Mouse (Mus musculus) lung, postnatal 4 days (tissue): ENCODE measurements around the gene Gorasp2.

Source experiments
- DNase-seq, 2 experiments: peaks; one replicate each; pipeline ENCODE4 v3.0.0; 2021

Gene Gorasp2

GRCm38 (mm10) chr2:70661715-70662495 is 529 bp downstream of the Gorasp2 start, which contains the start of gene Gm26558:
Gene Gm26558, minus strand, starts transcription at chr2:70662108.
- DNase-seq: no peak

- DNase-seq: no peak
These were observed 2.4 kb downstream of the Gorasp2 start for GRCm38 (mm10) chr2:70663764-70664163.

DNA sequence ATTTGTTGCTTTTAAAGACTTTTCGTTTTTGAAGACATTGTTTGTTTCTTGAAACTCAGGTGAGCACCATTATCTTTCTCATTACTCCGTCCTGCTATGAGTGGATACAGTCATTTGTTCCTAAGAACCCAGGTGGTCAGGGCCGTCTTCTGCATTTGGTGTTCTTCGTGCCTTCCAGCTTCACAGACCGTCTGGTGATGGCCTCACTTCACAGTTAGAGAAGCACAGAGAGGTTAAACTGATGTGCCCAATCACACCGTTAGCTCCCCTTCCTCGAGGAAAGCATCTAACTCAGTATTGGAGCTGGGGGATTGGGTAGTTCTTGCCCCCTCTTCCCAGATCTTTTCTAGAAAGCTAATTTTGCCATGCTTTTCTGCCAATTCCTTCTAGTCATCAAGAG is 5.6 kb downstream of the Gorasp2 start:
- no peak for DNase-seq

GRCm38 (mm10) chr2:70669241-70669640 is 7.9 kb downstream of the Gorasp2 start:
- DNase-seq: no peak

- DNase-seq: no peak
These were observed 8.5 kb downstream of the Gorasp2 start for GRCm38 (mm10) chr2:70669896-70670295.

DNA sequence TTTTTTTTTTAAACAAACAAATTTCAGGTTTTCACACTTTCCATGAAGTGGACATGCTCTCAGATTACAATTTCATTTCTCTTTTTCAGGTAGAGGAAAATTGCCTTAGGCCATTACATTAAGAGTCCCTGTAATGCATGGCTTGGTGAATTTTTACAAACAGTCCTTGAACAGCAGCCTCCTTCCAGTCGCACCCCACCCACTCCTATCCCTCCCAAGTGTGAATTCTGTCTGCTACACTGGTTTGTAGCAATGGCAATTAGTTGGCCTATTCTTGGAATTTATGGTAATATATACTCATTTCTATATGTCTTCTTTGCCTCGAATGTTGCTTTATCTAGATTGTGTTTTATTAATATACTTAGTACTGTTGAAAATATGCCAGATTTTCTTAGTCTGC is 11.1 kb downstream of the Gorasp2 start:
- no peak for DNase-seq

DNA sequence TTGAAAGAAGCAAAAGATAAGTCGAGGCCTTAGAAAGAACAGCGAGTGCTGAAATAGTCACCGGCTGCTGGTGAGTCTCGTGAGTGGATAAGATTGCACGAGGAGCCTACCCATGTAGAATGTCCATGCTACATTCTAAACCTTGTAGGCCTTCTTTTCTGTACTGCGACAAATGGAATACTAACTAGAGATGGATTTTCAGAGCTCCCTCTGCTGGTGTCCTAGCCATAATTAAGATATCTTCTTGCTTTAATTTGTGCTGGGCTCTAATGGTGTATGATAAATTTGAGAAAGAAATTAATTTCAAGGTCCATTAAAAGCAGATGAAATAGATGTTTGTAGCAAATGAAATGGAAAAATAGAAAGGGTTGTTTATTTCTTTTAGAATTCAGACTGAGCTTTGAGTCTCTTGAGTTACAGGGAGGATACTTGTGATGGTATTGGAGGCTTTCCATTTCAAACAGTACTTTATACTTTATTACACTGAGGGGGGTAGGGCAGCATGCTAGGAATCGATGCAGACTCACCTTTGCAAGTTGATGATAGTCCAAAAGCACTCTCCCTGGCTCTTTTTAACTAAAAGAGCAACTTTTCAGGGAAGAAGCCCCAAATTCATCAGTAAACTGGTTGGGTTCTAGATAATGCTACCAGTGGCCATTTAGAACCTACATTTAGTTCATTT is 12.2 kb downstream of the Gorasp2 start:
- DNase-seq: no peak

DNA sequence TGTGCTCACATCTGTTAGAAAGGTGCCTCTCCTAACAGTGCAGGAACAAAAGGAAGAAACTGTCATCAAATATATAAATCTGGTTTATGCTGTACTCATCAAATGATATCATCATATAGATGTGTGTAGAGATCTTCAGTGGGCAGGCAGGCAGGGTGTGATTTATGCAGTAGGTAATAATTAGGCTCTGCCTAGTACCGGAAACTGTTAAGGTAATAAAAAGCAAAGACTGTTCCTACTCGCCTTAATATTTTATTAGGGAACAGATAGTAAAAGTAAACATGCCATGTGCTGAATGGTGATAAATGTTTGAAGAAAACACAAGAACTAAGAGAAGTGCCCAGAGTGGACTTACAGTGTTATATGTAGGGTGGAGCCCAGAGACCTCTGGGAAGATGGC is 20.9 kb downstream of the Gorasp2 start:
- no peak for DNase-seq

DNA sequence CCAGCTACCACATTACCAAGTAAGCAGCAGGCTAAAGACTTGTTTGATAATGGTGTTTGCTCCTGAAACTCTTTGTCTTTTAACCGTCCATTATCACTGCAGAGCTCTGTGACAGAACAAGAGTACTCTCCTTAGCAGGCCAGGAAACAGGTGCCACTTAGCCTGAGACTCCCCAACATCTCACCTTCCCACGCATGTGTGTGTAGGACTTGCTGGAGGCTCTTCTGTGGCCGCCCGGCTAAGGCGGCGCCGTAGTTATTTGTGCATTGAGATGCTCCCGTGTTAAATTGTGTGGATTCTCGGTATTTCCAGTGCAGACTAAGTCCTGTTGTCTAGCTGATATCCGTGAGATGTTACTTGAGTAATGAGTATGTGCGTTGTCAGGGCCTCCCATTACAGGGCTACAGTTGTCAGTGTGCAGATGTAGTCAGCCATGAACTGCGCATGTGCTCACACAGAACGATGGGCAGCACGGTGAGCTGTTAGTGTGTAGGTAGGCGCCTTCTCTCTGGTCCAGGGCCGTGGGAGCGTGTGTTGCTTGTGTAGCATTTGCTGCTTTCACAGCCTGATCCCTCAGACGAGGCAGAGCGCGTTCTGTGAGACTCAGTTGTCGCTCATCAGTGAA is 27.2 kb downstream of the Gorasp2 start:
- DNase-seq: no peak

GRCm38 (mm10) chr2:70690195-70690594 is 28.8 kb downstream of the Gorasp2 start:
- no peak for DNase-seq

DNA sequence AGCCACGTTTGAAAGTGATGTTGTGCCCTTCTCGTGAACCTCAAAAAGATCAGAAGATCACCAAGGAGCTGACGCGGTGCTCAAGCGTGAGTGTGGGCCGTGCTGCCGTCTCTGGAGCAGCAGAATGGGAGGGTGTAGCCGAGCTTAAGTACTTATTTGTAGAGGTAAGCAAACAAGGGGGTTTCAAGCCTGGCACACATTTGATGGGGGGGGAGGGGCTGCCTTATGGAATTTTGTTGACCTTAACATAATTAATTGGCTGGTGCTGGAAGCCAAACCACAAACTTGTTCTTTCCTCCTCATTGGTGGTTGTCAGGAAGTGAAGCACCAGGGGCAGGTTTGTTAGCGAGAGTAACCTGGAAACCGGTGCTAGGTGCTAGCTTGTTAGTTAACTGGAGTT is 34.3 kb downstream of the Gorasp2 start:
- DNase-seq: peak in 1 of 2 experiments; percentile 39

DNA sequence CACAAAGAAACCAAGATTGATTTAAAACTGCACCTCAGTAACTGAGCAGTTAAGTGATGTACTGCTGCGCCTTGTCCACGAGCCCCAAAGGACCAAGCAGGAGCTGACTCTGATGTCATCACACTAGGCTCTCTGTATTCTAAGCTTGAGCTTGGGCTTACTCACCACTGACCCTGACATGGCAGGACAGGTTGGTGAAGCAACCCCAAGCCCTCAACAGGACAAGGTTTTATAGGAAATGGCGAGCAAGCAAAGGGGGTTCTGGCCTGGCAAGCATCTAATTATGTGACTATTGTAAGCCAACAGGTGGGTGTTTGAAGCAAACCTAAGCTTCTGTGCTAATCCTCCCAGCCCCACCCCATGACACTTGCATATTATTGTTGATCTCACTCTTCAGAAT is 39.5 kb downstream of the Gorasp2 start:
- no peak for DNase-seq

DNA sequence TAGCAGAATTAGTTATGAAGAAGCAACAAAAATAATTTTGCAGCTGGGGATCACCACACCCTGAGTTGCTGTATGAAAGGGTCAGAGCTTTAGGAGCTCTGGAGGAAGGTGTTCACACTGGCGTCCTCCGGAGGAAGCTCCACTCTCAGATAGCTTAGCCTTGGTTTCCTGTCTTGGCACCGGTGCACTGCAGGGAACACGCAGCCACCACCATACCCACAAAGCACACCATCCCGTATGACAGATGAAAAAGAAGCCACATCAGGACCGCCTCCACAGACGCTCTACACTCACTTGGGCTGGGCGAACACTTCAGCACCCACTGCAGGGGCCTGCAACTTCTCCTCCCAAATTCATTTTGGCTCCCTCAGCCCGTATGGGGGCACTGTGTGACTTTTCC is 40.2 kb downstream of the Gorasp2 start:
- DNase-seq: no peak

DNA sequence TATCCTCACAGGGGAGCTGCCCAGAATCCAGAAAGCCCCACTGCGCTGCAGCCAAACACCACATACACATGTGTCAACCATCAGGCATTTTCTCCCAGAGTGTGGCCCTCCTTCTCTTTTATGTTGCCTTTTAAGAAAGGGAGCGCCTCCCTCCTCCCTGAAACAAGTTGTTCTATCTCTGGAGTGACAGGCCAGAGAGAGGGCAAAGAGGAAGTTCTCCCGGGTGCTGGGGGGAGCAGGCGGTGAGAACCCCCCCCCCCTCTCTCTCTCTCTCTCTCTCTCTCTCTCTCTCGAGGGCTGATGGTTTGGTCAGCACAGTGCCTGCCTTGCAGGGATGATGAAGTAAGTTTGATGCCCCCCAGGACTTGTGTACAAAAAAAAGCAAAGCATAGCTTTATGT is 41.0 kb downstream of the Gorasp2 start:
- no peak for DNase-seq

DNA sequence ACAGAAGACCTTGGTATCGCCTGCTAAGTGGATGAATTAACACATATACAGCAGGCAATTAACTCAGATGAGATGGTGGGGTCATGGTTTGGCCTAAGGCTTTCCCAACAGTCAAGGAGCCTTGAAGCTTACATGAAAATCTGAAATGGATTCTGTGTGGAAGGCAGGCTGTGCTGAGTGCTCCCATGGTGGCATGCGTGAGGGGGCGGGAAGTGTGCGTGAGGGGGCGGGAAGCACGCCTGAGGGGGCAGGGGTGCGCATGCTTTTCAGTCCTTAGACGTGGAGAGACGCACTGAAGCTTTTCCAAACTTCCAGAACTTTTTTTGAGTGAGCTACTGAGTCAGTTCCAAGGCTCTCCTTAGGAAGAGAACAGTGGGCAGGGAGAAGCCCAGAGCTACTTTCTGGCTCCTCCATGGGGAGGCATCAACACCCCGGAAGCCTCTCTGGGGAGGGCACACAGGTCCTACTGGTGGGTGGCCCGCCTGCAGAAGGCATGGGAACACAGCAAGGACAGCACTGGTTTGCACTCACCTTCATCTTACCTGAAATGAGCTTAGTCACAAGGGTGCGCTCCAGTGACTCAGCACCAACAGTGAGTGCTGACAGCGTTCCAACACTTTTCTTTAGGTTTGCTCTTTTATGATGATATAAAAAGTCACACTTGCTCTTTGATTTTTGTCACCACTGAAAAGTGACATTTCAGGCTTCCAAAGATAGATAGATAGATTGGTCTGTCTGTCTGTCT is 47.8 kb downstream of the Gorasp2 start:
- no peak for DNase-seq

- DNase-seq: no peak
These were observed 48.9 kb downstream of the Gorasp2 start for GRCm38 (mm10) chr2:70710236-70710635.

- no peak for DNase-seq
These were observed 49.5 kb downstream of the Gorasp2 start for GRCm38 (mm10) chr2:70710878-70711277.

DNA sequence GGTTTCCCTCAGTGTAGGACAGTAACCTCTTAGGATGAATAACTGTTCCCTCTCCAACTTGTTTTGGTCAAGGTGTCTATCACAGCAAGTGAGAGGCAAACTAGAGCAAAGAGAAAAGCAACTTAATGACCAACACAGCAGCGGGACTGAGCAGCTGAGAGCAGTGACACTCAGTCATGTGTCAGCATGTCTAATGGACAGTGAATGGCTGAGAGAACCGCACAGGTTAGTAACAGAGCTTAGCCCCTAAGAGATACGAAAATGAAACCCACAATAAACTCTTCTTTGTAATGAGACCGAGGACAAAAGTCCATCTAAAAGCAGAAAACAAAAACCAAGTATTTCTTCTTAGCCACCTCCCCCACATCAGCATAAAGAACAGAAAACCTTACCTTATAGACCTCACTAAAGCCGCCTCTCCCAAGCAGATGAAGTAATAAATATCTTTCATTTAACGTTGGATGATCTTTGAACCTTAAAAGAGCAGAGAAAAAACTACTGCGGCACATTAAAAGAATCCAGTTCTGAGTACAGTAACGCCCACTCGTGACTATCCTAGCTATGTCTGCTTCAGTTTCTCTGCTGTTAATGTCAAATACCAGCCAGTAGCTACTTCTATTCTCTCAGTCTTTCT is 62.4 kb downstream of the Gorasp2 start:
- no peak for DNase-seq

DNA sequence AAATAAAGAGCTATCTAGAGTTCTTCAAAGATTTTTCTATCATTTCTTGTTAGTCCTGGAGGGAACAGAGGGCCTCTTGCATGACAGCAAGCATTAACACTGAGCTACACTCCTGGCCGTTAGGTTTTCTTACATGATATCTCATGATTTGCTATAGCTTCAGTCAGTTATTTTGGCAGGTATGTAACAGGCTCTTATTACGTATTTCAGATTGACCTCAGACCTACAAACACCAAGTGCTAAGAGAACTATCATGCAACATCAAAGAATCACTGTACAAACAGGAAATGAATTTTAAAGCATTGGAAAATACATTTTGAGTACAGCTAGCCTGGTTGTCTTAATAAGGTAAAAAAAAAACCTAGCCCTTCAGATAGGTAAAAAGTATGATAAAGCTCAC is 65.7 kb downstream of the Gorasp2 start:
- no peak for DNase-seq

GRCm38 (mm10) chr2:70735534-70735933 is 74.2 kb downstream of the Gorasp2 start:
- DNase-seq: no peak

GRCm38 (mm10) chr2:70736008-70736407 is 74.6 kb downstream of the Gorasp2 start:
- DNase-seq: no peak

DNA sequence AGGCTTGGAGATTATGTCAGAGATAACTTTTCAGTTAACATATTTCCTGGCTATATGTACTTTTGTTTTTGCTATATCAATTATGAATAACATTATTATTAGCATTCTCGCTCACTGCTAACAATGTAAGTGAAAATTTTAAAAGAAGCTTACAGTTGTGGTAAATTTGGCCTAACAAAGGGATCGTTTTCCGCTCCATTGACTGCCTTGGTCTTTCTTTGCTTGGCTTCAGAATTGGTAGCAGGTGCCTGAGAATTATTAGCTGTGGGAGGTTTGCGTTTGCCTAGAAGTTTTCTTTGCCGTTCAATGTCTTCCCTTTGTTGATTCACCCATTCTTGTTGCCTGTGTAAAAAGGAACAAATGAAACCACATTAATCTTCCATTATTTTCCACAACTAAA is 80.5 kb downstream of the Gorasp2 start:
- DNase-seq: no peak

- DNase-seq: no peak
These were observed 81.2 kb downstream of the Gorasp2 start for GRCm38 (mm10) chr2:70742588-70742987.
